Mouse (Mus musculus): ENCODE measurements around the gene Lrrc18.

Lrrc18 gene

GRCm38 (mm10) chr14:33058881-33059660, 67.9 kb downstream of the Lrrc18 start:
- peak; percentile 76 to 79 for DNase-seq

GRCm38 (mm10) chr14:33062996-33063395, 71.8 kb downstream of the Lrrc18 start:
- DNase-seq: no peak

All from cerebellum, postnatal 14 days (tissue).